Mouse (Mus musculus): Measurements from ENCODE around the gene Anxa11. TPM values are rescaled to one million over a fixed set of nuclear protein-coding genes. Genes with fewer than 3 reads are reported as not detected.
"Not testable (repeated sequence)": the region's sequence is repeated elsewhere in the genome, so short reads cannot be mapped to it uniquely, and the experiment has no call there.

Anxa11 gene
- total RNA-seq, 1 experiment from 2014 or later, result 10.8 TPM

DNA sequence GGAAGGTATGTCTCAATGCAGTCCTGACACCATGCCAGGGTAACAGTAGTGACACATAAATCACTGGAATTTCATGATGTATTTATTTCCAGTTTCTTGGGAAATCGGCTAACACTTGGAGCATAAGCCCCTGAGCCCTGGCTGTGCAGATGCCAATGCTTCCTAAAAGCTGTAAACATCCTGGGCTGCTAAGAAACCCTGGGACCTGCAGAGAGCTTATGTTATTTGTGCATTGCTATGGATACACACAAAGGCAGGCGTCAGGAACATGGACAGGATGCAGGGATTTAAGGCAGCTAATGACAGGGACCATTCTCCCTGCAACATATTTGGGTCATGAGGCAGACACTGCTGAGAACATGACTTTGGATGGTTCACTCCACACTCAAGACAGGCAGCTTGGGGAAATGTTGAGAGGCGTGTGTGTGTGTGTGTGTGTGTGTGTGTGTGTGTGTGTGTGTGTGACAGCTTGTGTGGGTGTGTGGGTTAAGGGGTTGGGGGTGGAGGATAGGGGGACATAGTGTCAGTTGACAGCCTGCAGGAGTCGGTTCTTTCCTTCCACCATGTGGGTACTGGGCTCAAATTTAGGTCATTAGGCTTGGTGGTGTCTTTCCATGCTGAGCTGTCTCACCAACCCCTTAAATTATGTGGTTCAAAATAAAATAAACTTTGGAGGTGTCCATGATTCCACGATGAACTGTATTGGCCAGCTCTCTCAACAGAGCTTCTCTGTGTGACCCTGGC lies 76.6 kb downstream of the Anxa11 start:
- not testable (repeated sequence) for ATAC-seq (replicated peaks; ENCODE audit: insufficient number of reproducible peaks, low FRiP score, low TSS enrichment, poor library complexity, severe bottlenecking)

- peak; percentile 34 for ATAC-seq (replicated peaks; ENCODE audit: insufficient number of reproducible peaks, low FRiP score, low TSS enrichment, poor library complexity, severe bottlenecking)
Measured at GRCm38 (mm10) chr14:25926814-25927561, 85.0 kb downstream of the Anxa11 start.

- peak; percentile 67 for ATAC-seq (replicated peaks; ENCODE audit: insufficient number of reproducible peaks, low FRiP score, low TSS enrichment, poor library complexity, severe bottlenecking)
Measured at GRCm38 (mm10) chr14:25927562-25927881, 85.6 kb downstream of the Anxa11 start, which contains the start of gene Tmem254a. Gene Tmem254a, minus strand, starts transcription at chr14:25927672.

Other genes starting within 250 kb of the Anxa11 start
- 3.2 to 11.4 TPM (median 7.9 TPM) in 3 replicates for gene Ppif, start 148.0 kb upstream of the Anxa11 start, total RNA-seq (2017)
- 10.5 to 11.8 TPM (median 10.9 TPM) in 3 replicates for gene Zcchc24, start 73.1 kb upstream of the Anxa11 start, total RNA-seq (2017)
- not detected in 3 replicates for gene Plac9a, start 60.9 kb downstream of the Anxa11 start, total RNA-seq (2017)
- gene Tmem254a, start 85.5 kb downstream of the Anxa11 start, total RNA-seq (2017), result 2.8 to 14.1 TPM (median 6.1 TPM) in 3 replicates
- 0.19 TPM in 1 of 3 replicates, not detected in the others for gene Cphx1, start 96.1 kb downstream of the Anxa11 start, total RNA-seq (2017)
- gene Duxbl1, start 136.4 kb downstream of the Anxa11 start, total RNA-seq (2017), result not detected in 3 replicates
- gene Gm9780, start 200.6 kb downstream of the Anxa11 start, total RNA-seq (2017), result not detected in 3 replicates
- gene Tmem254c, start 225.2 kb downstream of the Anxa11 start, total RNA-seq (2017), result 21.2 to 71.6 TPM (median 36.3 TPM) in 3 replicates
- not detected in 3 replicates for gene Cphx2, start 239.4 kb downstream of the Anxa11 start, total RNA-seq (2017)
- not detected in 3 replicates for gene Cphx3, start 240.1 kb downstream of the Anxa11 start, total RNA-seq (2017)

Measured in monocyte, adult 5-6 weeks (primary cell).